Mouse (Mus musculus) liver, adult 2 months (tissue): ENCODE data around the gene Ldlrad3. TPM values are rescaled to one million over a fixed set of nuclear protein-coding genes. Genes with fewer than 3 reads are reported as not detected.

Source experiments
- DNase-seq: peaks from one replicate; pipeline ENCODE4 v3.0.0-alpha.2; 2011; ENCODE audit warnings: low read depth, low spot score; ENCODE audit errors: extremely low read depth
- H3K27ac ChIP-seq: fragments of 200-500 bp; replicated peaks from 2 replicates; pipeline ENCODE4 v1.5.1; 2012; ENCODE audit warnings: low read depth, mild to moderate bottlenecking, control low read depth, inconsistent platforms, low read length; ENCODE audit not compliant: insufficient read depth
- H3K27me3 ChIP-seq: fragments of 200-500 bp; 2 replicates; pipeline ENCODE4 v1.6.1; 2012; ENCODE audit warnings: mild to moderate bottlenecking, moderate library complexity, low read length, inconsistent platforms; ENCODE audit not compliant: control insufficient read depth, insufficient read depth
- H3K36me3 ChIP-seq: fragments of 200-500 bp; 2 replicates; pipeline ENCODE4 v1.6.1; 2012; ENCODE audit warnings: low read length, inconsistent platforms; ENCODE audit not compliant: control insufficient read depth, insufficient read depth
- H3K4me1 ChIP-seq: fragments of 200-500 bp; 2 replicates; pipeline ENCODE4 v1.6.1; 2011; ENCODE audit warnings: low read length; ENCODE audit not compliant: control insufficient read depth, insufficient read depth
- H3K4me3 ChIP-seq: fragments of 200-500 bp; 2 replicates; pipeline ENCODE4 v1.5.1; 2011; ENCODE audit warnings: low read depth, mild to moderate bottlenecking, control low read depth, low read length, moderate library complexity; ENCODE audit not compliant: insufficient read depth
- H3K79me2 ChIP-seq: fragments of 200-500 bp; 2 replicates; pipeline ENCODE4 v1.6.1; 2012; ENCODE audit warnings: inconsistent platforms, mild to moderate bottlenecking, low read length, moderate library complexity; ENCODE audit not compliant: control insufficient read depth, insufficient read depth
- H3K9ac ChIP-seq: fragments of 200-500 bp; 2 replicates; pipeline ENCODE4 v1.6.1; 2012; ENCODE audit warnings: low read depth, mild to moderate bottlenecking, control low read depth, inconsistent platforms, low read length
- CTCF ChIP-seq: fragments of 200-500 bp; IDR thresholded peaks from 2 replicates; pipeline ENCODE4 v1.5.1; 2011; ENCODE audit warnings: low read depth, low read length, control low read depth
- POLR2A ChIP-seq: fragments of 200-500 bp; IDR thresholded peaks from 2 replicates; pipeline ENCODE4 v1.6.1; 2011; ENCODE audit warnings: low read length, control low read depth; ENCODE audit not compliant: insufficient read depth; ENCODE audit errors: extremely low read depth
- WGBS: fragments of 180-500 bp; shearing (Covaris S2); methylation state at CpG from one replicate; pipeline ENCODE4 v1.1.7; 2018; 5-methylcytosine and 5-hydroxymethylcytosine counted together
- polyA plus RNA-seq: library from polyadenylated mRNA; depleted of rRNA; stranded (reverse); fragments of >200 nt; gene quantifications from 2 replicates; pipeline ENCODE4 v1.2.3, GENCODE M21; 2012
- total RNA-seq: library from RNA; depleted of rRNA; stranded (reverse); fragments of >200 nt; gene quantifications from 2 replicates; pipeline ENCODE4 v1.2.3, GENCODE M21; 2014

Ldlrad3 gene
- total and polyA plus RNA-seq, 2 experiments = 2.8 to 4.5 TPM

- H3K9ac ChIP-seq = no peak overlapping the region
- H3K4me3 ChIP-seq = no peak overlapping the region
- DNase-seq = no peak
- H3K36me3 ChIP-seq = no peaks in the 10 kb centered on the region
- WGBS = 87% methylated on average over 6 of the region's 6 CpGs
- no peaks in the 10 kb centered on the region for H3K79me2 ChIP-seq
- H3K27me3 ChIP-seq = no peaks in the 10 kb centered on the region
- no peak for TF ChIP-seq POLR2A
- TF ChIP-seq CTCF = no peak
- H3K4me1 ChIP-seq = no peaks in the 10 kb centered on the region
- H3K27ac ChIP-seq = no peak overlapping the region
Measured at GRCm38 (mm10) chr2:101981964-101982498, 204.2 kb downstream of the Ldlrad3 start.

- no peak for DNase-seq
- no peaks in the 10 kb centered on the region for H3K36me3 ChIP-seq
- H3K4me3 ChIP-seq = no peak overlapping the region
- H3K4me1 ChIP-seq = no peaks in the 10 kb centered on the region
- no peaks in the 10 kb centered on the region for H3K27me3 ChIP-seq
- 99% methylated on average over 2 of the region's 2 CpGs for WGBS
- TF ChIP-seq POLR2A (no peak), CTCF (no peak)
- no peaks in the 10 kb centered on the region for H3K79me2 ChIP-seq
- no peak overlapping the region for H3K27ac ChIP-seq
- H3K9ac ChIP-seq = no peak overlapping the region
Measured at GRCm38 (mm10) chr2:101981211-101981610, 205.0 kb downstream of the Ldlrad3 start.

- Histone ChIP-seq H3K9ac (no peak overlapping the region), H3K79me2 (no peaks in the 10 kb centered on the region), H3K4me3 (no peak overlapping the region), H3K4me1 (no peaks in the 10 kb centered on the region), H3K27me3 (no peaks in the 10 kb centered on the region), H3K36me3 (no peaks in the 10 kb centered on the region), H3K27ac (no peak overlapping the region)
- TF ChIP-seq CTCF (no peak), POLR2A (no peak)
- WGBS = 95% methylated on average over 8 of the region's 8 CpGs
- no peak for DNase-seq
Measured at GRCm38 (mm10) chr2:101980456-101980947, 205.7 kb downstream of the Ldlrad3 start.

GRCm38 (mm10) chr2:101978534-101979525 is 207.4 kb downstream of the Ldlrad3 start:
- Histone ChIP-seq H3K9ac (no peak overlapping the region), H3K36me3 (no peaks in the 10 kb centered on the region), H3K79me2 (no peaks in the 10 kb centered on the region), H3K4me3 (no peak overlapping the region), H3K4me1 (no peaks in the 10 kb centered on the region), H3K27ac (no peak overlapping the region), H3K27me3 (no peaks in the 10 kb centered on the region)
- no peak for DNase-seq
- TF ChIP-seq CTCF = no peak
- TF ChIP-seq POLR2A = no peak
- WGBS = 81% methylated on average over 21 of the region's 21 CpGs

- Histone ChIP-seq H3K27me3 (no peaks in the 10 kb centered on the region), H3K27ac (no peak overlapping the region), H3K36me3 (no peaks in the 10 kb centered on the region), H3K4me1 (no peaks in the 10 kb centered on the region), H3K4me3 (no peak overlapping the region), H3K9ac (no peak overlapping the region), H3K79me2 (no peaks in the 10 kb centered on the region)
- no peak for TF ChIP-seq POLR2A
- TF ChIP-seq CTCF = no peak
- WGBS = 89% methylated on average over 7 of the region's 7 CpGs
- no peak for DNase-seq
Measured at GRCm38 (mm10) chr2:101976399-101977064, 209.7 kb downstream of the Ldlrad3 start.
